In genomic region chr1:107589691-107590470, GRCm38 (mm10) we compare ENCODE assay signal across 9 mouse cellular contexts. TPM values are rescaled to one million over a fixed set of nuclear protein-coding genes. Genes with fewer than 3 reads are reported as not detected.
DNase-seq lines count a peak whose midpoint lies in the region; ATAC-seq lines count a peak whose summit lies in the region.
"Had no signal": no experiment of that assay in that cellular context is flagged by ENCODE, and none has a peak within 500 bp of the region (broad histone marks: within the 10 kb centered on the region; RNA-seq: fewer than 3 reads in every experiment).

TSS of gene Serpinb8 (plus strand) at chr1:107590006.

- ATAC-seq in liver, embryonic 11.5 days (replicated peaks; ENCODE audit: low FRiP score): 0 out of 2 replicates have a peak, but pooled peaks have one; percentile 43
- ATAC-seq in liver, embryonic 12.5 days: no peak
- peak; percentile 30; the same call in 1 of the 2 replicates for ATAC-seq in liver, embryonic 16.5 days (ENCODE audit: low read depth)
- no peak for ATAC-seq in erythroblast, adult 5-6 weeks (replicated peaks; ENCODE audit: low FRiP score, poor library complexity, severe bottlenecking)

- H3K36me3 ChIP-seq in liver, embryonic 11.5 days (ENCODE audit: control insufficient read depth, insufficient read depth, low read length): no peaks in the 10 kb centered on the region
- H3K36me3 ChIP-seq in liver, embryonic 12.5 days: no peaks in the 10 kb centered on the region
- H3K36me3 ChIP-seq in liver, embryonic 16.5 days (ENCODE audit: control insufficient read depth, insufficient read depth): no peaks in the 10 kb centered on the region

- no peak within 1 kb of the TSS for H3K4me2 ChIP-seq in liver, embryonic 11.5 days
- H3K4me2 ChIP-seq in liver, embryonic 12.5 days: no peak within 1 kb of the TSS
- no peak within 1 kb of the TSS for H3K4me2 ChIP-seq in liver, embryonic 16.5 days (ENCODE audit: low read depth, low read length)

- no peaks in the 10 kb centered on the region for H3K27me3 ChIP-seq in liver, embryonic 11.5 days (replicated peaks; ENCODE audit: control insufficient read depth, insufficient read depth, low read length)
- no peaks in the 10 kb centered on the region for H3K27me3 ChIP-seq in liver, embryonic 12.5 days (replicated peaks)
- H3K27me3 ChIP-seq in liver, embryonic 16.5 days (ENCODE audit: control insufficient read depth, insufficient read depth, low read depth, low read length): no peaks in the 10 kb centered on the region

- intact Hi-C loops in gastrocnemius, postnatal 36 days (cut with DNase I): no loop called here

- H3K4me3 ChIP-seq in liver, embryonic 11.5 days (ENCODE audit: low read depth, low read length): no peak within 1 kb of the TSS
- no peak within 1 kb of the TSS for H3K4me3 ChIP-seq in liver, embryonic 12.5 days
- H3K4me3 ChIP-seq in liver, embryonic 16.5 days (ENCODE audit: low read depth, low read length): no peak within 1 kb of the TSS

- no peak within 1 kb of the TSS for H3K27ac ChIP-seq in liver, embryonic 11.5 days (ENCODE audit: low read depth, low read length)
- no peak within 1 kb of the TSS for H3K27ac ChIP-seq in liver, embryonic 12.5 days
- no peak within 1 kb of the TSS for H3K27ac ChIP-seq in liver, embryonic 16.5 days (ENCODE audit: low read length)

- WGBS in liver, embryonic 11.5 days: 51% methylated on average over 10 of the region's 10 CpGs
- WGBS in liver, embryonic 12.5 days (ENCODE audit: insufficient replicate concordance): 35% methylated on average over 10 of the region's 10 CpGs
- 32% methylated on average over 10 of the region's 10 CpGs for WGBS in liver, embryonic 16.5 days (ENCODE audit: insufficient replicate concordance)

- no peak for DNase-seq in liver, embryonic 11.5 days (ENCODE audit: low spot score)
- peak; percentile 91 to 94 for DNase-seq in cerebellum, postnatal 10 days
- DNase-seq in gastrocnemius, postnatal 36 days: peak; percentile 26 to 37
- DNase-seq in kidney, adult 9 months: peak; percentile 75
- peak; percentile 65 to 72 for DNase-seq in right cerebral cortex, adult 2 months (ENCODE audit: low spot score in 2 of 2)

- H3K9me3 ChIP-seq in liver, embryonic 11.5 days (ENCODE audit: control insufficient read depth, low read length): no peaks in the 10 kb centered on the region
- no peaks in the 10 kb centered on the region for H3K9me3 ChIP-seq in liver, embryonic 12.5 days (replicated peaks)
- H3K9me3 ChIP-seq in liver, embryonic 16.5 days (replicated peaks; ENCODE audit: control insufficient read depth, low read length): no peaks in the 10 kb centered on the region

- H3K4me1 ChIP-seq in liver, embryonic 11.5 days (replicated peaks; ENCODE audit: control insufficient read depth, insufficient read depth, low read length): no peaks in the 10 kb centered on the region
- H3K4me1 ChIP-seq in liver, embryonic 12.5 days: no peaks in the 10 kb centered on the region
- H3K4me1 ChIP-seq in liver, embryonic 16.5 days (ENCODE audit: control insufficient read depth, low read depth, low read length): no peaks in the 10 kb centered on the region

- no peak within 1 kb of the TSS for H3K9ac ChIP-seq in liver, embryonic 11.5 days (ENCODE audit: low read depth, low read length)
- H3K9ac ChIP-seq in liver, embryonic 12.5 days: no peak within 1 kb of the TSS
- H3K9ac ChIP-seq in liver, embryonic 16.5 days (ENCODE audit: low read depth, low read length): no peak within 1 kb of the TSS

RNA-seq across cellular contexts. Expression of gene Serpinb8, which starts in this region (rescaled TPM):
- polyA plus RNA-seq in liver, embryonic 11.5 days (2014; fragmentation: Nextera tagmentation; extraction: Ambion mirVana): 0.53 and 1.0 TPM in 2 replicates
- 0.29 and 0.35 TPM in 2 replicates for polyA plus RNA-seq in liver, embryonic 12.5 days (2016; fragmentation: Nextera tagmentation; extraction: Ambion mirVana)
- total RNA-seq in gastrocnemius, postnatal 36 days (2021): 1 to 10 TPM in 1 of 2 experiments, under 1 TPM in 1; 0.97 to 2.2 TPM
- 0.08 and 0.09 TPM in 2 replicates for polyA plus RNA-seq in liver, embryonic 16.5 days (2015; fragmentation: Nextera tagmentation; extraction: Ambion mirVana)
- not detected in 2 replicates for total RNA-seq in erythroblast, adult 5-6 weeks (2015; ENCODE audit: low replicate concordance)
- total RNA-seq in erythroblast, adult 5-6 weeks (2017; ENCODE audit: low replicate concordance): 0.17 TPM in 1 of 2 replicates, not detected in the other
- total RNA-seq: MEL had no signal

Comparison
In these comparisons a context has a peak if more than half of its experiments do, and no peak if none do; other contexts are left out.
1. Peak in ATAC-seq in liver, embryonic 16.5 days; RNA of the gene not detected or under 1 TPM.